Mouse (Mus musculus) bone marrow macrophage, adult 2 months (primary cell): ENCODE results near the gene Scyl2. TPM values are rescaled to one million over a fixed set of nuclear protein-coding genes. Genes with fewer than 3 reads are reported as not detected.

ENCODE experiments used
- H3K27ac ChIP-seq: 2 replicates; pipeline ENCODE4 v1.5.1; 2012; ENCODE audit warnings: low read depth, low read length; ENCODE audit not compliant: insufficient read depth
- H3K4me1 ChIP-seq: 2 replicates; pipeline ENCODE4 v1.6.1; 2012; ENCODE audit warnings: low read length; ENCODE audit not compliant: control insufficient read depth, insufficient read depth
- H3K4me3 ChIP-seq: 2 replicates; pipeline ENCODE4 v1.5.1; 2012; ENCODE audit warnings: mild to moderate bottlenecking, low read length, moderate library complexity; ENCODE audit not compliant: insufficient read depth
- CTCF ChIP-seq: IDR thresholded peaks from 2 replicates; pipeline ENCODE4 v1.5.1; 2012; ENCODE audit warnings: low read depth, mild to moderate bottlenecking, low read length, moderate library complexity
- POLR2A ChIP-seq: IDR thresholded peaks from 2 replicates; pipeline ENCODE4 v1.6.1; 2012; ENCODE audit warnings: mild to moderate bottlenecking, low read depth, low read length, borderline replicate concordance
- polyA plus RNA-seq: library from polyadenylated mRNA; stranded (reverse); fragments of >200 nt; gene quantifications from 2 replicates; pipeline ENCODE4 v1.2.4, GENCODE M21; 2012; ENCODE audit not compliant: missing spikeins, insufficient read depth, insufficient read length

Scyl2 gene
- polyA plus RNA-seq, 1 experiment = 32.2 TPM

GRCm38 (mm10) chr10:89637001-89637400, 49.1 kb downstream of the Scyl2 start:
- no peak for TF ChIP-seq POLR2A
- TF ChIP-seq CTCF = no peak
- Histone ChIP-seq H3K4me1 (no peaks in the 10 kb centered on the region), H3K4me3 (no peak overlapping the region), H3K27ac (no peak overlapping the region)

DNA sequence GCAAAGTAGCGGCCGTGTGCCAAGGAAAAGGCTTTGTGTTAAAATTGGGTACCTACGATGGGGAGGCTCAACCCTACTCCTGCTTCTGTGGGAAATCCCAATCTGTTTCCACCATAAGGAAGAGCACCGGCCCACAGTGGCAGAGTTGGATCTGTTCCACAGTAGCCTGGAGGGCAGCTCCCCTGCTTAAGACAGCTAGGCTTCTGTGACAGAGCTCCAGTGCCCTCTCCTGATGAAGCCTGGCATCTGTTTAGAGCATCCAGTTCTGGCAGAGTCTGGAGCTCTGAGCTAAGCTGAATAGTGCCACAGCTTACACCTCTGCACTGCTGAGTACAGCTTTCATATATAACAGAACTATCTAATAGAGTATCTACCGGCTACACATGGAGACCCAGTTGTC, 51.1 kb downstream of the Scyl2 start:
- Histone ChIP-seq H3K4me3 (no peak overlapping the region), H3K27ac (no peak overlapping the region), H3K4me1 (no peaks in the 10 kb centered on the region)
- TF ChIP-seq CTCF (no peak), POLR2A (no peak)

- Histone ChIP-seq H3K27ac (no peak overlapping the region), H3K4me3 (no peak overlapping the region), H3K4me1 (no peaks in the 10 kb centered on the region)
- TF ChIP-seq POLR2A (no peak), CTCF (no peak)
These were observed 52.2 kb downstream of the Scyl2 start for GRCm38 (mm10) chr10:89633736-89634426.

DNA sequence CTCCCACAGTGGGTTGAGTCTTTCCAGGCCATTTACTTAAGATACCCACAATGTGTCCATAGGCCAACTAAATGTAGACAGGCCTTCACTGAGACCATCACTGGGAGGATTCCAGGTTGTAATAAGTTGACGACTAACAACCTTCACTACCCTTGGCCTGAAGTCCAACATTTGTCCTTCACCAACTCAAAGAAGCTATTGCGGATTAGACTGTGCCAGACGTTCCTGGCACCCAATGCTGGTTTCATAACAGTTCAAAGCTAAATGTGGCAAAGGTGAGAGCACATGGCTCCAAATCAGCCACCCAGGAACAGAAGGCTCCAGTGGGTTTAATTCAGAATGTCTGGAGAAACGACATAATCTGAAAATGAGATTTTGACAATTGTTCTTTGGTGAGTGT, 53.0 kb downstream of the Scyl2 start:
- H3K4me1 ChIP-seq = no peaks in the 10 kb centered on the region
- TF ChIP-seq CTCF (no peak), POLR2A (no peak)
- H3K4me3 ChIP-seq = no peak overlapping the region
- H3K27ac ChIP-seq = no peak overlapping the region

- Histone ChIP-seq H3K27ac (no peak overlapping the region), H3K4me3 (no peak overlapping the region), H3K4me1 (no peaks in the 10 kb centered on the region)
- TF ChIP-seq CTCF (no peak), POLR2A (no peak)
These were observed 54.3 kb downstream of the Scyl2 start for GRCm38 (mm10) chr10:89631831-89632230.

DNA sequence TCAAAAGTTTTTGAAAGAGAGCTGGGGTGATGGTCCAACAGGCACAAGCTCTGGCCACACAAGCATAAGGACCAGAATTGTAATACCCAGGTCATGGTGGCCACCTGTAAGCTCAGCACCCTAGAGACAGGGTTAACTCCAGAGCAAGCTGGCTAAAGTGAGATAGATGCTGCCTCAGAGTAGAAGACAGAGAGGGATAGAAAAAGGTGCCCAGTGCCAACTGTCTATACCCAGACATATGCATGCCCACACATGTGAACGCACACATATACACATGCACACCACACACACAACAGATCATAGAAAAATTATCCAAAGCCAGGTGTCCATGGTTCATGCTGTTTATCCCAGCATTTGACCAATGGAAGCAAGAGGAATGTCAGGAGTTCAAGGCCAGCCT, 55.5 kb downstream of the Scyl2 start:
- Histone ChIP-seq H3K4me3 (no peak overlapping the region), H3K27ac (no peak overlapping the region), H3K4me1 (no peaks in the 10 kb centered on the region)
- TF ChIP-seq CTCF = no peak
- TF ChIP-seq POLR2A = no peak

DNA sequence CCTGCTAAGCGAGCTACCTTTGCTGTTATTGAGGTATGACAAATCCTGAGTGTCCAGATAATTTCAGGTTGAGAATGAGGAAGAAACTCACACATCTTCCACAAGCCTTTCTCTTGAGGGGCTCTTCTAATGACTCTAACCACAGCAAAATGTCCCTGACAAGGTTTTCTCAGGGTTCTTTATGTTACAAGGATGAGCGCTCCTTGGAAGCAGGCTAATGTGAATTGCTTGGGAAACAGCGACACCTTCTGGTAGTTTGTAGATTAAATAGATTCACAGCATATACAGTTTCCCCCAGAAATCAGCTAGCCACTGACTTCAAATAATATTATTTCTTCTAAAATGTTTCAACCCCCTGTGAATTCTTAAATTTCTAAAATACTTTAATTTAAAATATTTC, 56.0 kb downstream of the Scyl2 start:
- no peaks in the 10 kb centered on the region for H3K4me1 ChIP-seq
- no peak for TF ChIP-seq CTCF
- no peak for TF ChIP-seq POLR2A
- no peak overlapping the region for H3K4me3 ChIP-seq
- no peak overlapping the region for H3K27ac ChIP-seq

DNA sequence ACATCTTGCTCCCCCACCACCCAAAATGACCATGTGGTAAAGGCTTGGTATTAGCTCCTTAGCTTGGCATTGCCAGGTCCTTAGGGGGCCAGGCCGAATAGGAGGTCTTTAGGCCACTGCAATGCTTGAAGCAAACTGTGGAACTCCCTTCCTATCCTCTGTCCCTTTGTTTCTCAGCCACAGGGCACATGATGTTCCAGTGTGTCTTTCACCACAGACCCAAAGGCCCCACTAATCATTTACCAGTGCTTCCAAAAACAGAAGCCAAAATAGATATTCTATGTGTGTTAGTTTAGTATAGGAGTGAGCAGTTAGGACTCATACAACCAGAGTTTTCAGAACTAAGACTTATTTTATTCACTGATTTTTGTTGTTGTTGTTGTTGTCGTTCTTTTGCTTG, 59.4 kb downstream of the Scyl2 start:
- no peak for TF ChIP-seq POLR2A
- Histone ChIP-seq H3K4me3 (no peak overlapping the region), H3K27ac (no peak overlapping the region), H3K4me1 (no peaks in the 10 kb centered on the region)

DNA sequence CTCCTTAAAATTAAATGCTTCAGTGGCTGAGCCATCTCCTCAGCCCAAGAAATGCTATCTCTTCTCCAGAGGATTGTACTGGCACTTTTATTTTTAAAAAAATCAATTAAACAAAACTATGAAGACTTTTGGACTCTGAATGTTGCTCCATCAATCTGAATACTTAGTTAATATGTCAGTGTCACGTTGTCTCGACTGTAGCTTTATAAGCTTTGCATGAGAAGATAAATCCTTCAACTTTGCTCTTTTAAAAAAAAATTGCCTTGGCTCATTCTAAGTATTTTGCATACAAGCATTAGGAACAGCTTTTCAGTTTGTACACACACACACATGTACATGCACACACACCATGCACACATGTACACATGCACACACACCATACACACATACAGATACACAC, 61.9 kb downstream of the Scyl2 start:
- TF ChIP-seq POLR2A (no peak), CTCF (no peak)
- Histone ChIP-seq H3K4me1 (no peaks in the 10 kb centered on the region), H3K4me3 (no peak overlapping the region), H3K27ac (no peak overlapping the region)

GRCm38 (mm10) chr10:89621129-89621528, 65.0 kb downstream of the Scyl2 start, which contains the start of gene Slc17a8:
TSS of gene Slc17a8 (minus strand) at chr10:89621253.
- no peak for TF ChIP-seq CTCF
- TF ChIP-seq POLR2A = no peak
- H3K27ac ChIP-seq = no peak within 1 kb of the TSS
- no peak within 1 kb of the TSS for H3K4me3 ChIP-seq
- H3K4me1 ChIP-seq = no peaks in the 10 kb centered on the region
